Mouse (Mus musculus): ENCODE measurements around the gene Erp44. TPM values are rescaled to one million over a fixed set of nuclear protein-coding genes. Genes with fewer than 3 reads are reported as not detected.

Gene Erp44
- polyA plus RNA-seq, 1 experiment = 28.8 TPM

DNA sequence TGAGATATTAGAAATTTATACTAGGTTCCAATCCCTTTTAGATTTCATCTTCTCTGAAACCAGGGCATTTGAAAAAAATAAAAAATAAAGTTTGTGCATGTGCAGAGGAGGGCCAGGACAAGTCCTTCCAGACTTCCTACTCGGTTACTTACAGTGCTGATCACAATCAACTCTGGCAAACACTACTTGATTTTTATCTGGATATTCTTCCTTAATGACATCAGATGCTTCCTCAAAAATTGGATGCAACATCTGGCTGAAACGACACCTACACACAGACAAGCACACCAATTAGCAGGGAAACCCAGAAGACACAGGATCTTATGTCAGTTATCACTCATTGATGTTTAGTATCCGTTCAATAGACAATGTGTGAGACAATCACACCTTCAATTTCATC lies 42.6 kb downstream of the Erp44 start:
- DNase-seq (ENCODE audit: low read depth) = peak; percentile 14

GRCm38 (mm10) chr4:48226800-48227199 lies 52.6 kb downstream of the Erp44 start:
- TF ChIP-seq CTCF (IDR thresholded peaks at IDR 0.05; ENCODE audit: borderline replicate concordance, extremely low read depth, insufficient read depth, insufficient read length) (no peak), POLR2A (IDR thresholded peaks at IDR 0.05; ENCODE audit: borderline replicate concordance, extremely low read depth, insufficient read depth, insufficient read length, poor library complexity, severe bottlenecking) (no peak)
- DNase-seq (ENCODE audit: low read depth) = no peak

More for the DNA sequence above, 42.6 kb downstream of the Erp44 start:
- TF ChIP-seq CTCF (IDR thresholded peaks at IDR 0.05; ENCODE audit: borderline replicate concordance, extremely low read depth, insufficient read depth, insufficient read length) (no peak), POLR2A (IDR thresholded peaks at IDR 0.05; ENCODE audit: borderline replicate concordance, extremely low read depth, insufficient read depth, insufficient read length, poor library complexity, severe bottlenecking) (no peak)

- DNase-seq (ENCODE audit: low read depth) = no peak
- TF ChIP-seq CTCF (IDR thresholded peaks at IDR 0.05; ENCODE audit: borderline replicate concordance, extremely low read depth, insufficient read depth, insufficient read length) (no peak), POLR2A (IDR thresholded peaks at IDR 0.05; ENCODE audit: borderline replicate concordance, extremely low read depth, insufficient read depth, insufficient read length, poor library complexity, severe bottlenecking) (no peak)
These were observed 53.8 kb downstream of the Erp44 start for GRCm38 (mm10) chr4:48225604-48226003.

DNA sequence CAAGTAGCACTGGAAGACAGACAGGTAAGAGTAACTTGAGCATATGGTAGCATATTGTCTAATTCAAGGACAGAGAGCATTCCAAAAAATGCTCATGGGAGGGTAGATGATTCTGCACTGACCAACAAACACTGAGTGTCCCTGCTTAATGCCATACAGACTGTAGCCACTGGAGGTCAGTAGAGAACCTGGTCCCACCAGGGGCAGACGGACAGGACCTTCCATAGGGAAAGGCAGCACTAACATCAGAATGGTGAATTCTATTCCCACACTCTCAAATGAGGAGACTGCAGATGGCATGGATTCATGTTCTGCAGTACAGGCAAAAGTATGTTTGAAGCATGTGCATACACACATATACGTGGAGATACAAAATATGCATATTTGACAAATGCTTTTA lies 54.2 kb downstream of the Erp44 start:
- TF ChIP-seq POLR2A (IDR thresholded peaks at IDR 0.05; ENCODE audit: borderline replicate concordance, extremely low read depth, insufficient read depth, insufficient read length, poor library complexity, severe bottlenecking) = no peak
- peak; percentile 78; the same call in 1 of the 2 replicates for TF ChIP-seq CTCF (IDR thresholded peaks at IDR 0.05; ENCODE audit: borderline replicate concordance, extremely low read depth, insufficient read depth, insufficient read length)
- DNase-seq (ENCODE audit: low read depth) = peak; percentile 66

- TF ChIP-seq POLR2A (IDR thresholded peaks at IDR 0.05; ENCODE audit: borderline replicate concordance, extremely low read depth, insufficient read depth, insufficient read length, poor library complexity, severe bottlenecking) (no peak), CTCF (IDR thresholded peaks at IDR 0.05; ENCODE audit: borderline replicate concordance, extremely low read depth, insufficient read depth, insufficient read length) (no peak)
- peak; percentile 23 for DNase-seq (ENCODE audit: low read depth)
These were observed 75.8 kb downstream of the Erp44 start for GRCm38 (mm10) chr4:48203564-48203963.

- DNase-seq (ENCODE audit: low read depth) = no peak
- no peak for TF ChIP-seq CTCF (IDR thresholded peaks at IDR 0.05; ENCODE audit: borderline replicate concordance, extremely low read depth, insufficient read depth, insufficient read length)
- TF ChIP-seq POLR2A (IDR thresholded peaks at IDR 0.05; ENCODE audit: borderline replicate concordance, extremely low read depth, insufficient read depth, insufficient read length, poor library complexity, severe bottlenecking) = no peak
These were observed 80.9 kb downstream of the Erp44 start for GRCm38 (mm10) chr4:48198447-48198846.

DNA sequence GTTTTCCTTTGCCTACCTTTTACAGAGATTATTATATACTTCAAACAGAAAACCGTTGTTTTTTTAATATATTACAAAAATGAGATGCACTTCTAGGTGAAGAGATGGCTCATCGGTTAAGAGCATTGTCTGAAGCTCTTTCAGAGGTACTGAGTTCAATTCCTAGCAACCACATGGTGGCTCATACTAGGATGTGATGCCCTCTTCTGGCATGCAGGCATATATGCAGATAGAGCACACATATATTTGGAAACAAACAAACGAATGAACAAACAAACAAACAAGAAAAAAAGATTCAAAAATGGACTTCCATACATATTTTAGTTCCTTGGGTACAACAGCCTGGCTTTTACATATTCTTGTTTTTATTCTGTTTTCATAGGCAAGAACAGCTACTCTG lies 81.4 kb downstream of the Erp44 start:
- TF ChIP-seq POLR2A (IDR thresholded peaks at IDR 0.05; ENCODE audit: borderline replicate concordance, extremely low read depth, insufficient read depth, insufficient read length, poor library complexity, severe bottlenecking) (no peak), CTCF (IDR thresholded peaks at IDR 0.05; ENCODE audit: borderline replicate concordance, extremely low read depth, insufficient read depth, insufficient read length) (no peak)
- peak; percentile 13 for DNase-seq (ENCODE audit: low read depth)

DNA sequence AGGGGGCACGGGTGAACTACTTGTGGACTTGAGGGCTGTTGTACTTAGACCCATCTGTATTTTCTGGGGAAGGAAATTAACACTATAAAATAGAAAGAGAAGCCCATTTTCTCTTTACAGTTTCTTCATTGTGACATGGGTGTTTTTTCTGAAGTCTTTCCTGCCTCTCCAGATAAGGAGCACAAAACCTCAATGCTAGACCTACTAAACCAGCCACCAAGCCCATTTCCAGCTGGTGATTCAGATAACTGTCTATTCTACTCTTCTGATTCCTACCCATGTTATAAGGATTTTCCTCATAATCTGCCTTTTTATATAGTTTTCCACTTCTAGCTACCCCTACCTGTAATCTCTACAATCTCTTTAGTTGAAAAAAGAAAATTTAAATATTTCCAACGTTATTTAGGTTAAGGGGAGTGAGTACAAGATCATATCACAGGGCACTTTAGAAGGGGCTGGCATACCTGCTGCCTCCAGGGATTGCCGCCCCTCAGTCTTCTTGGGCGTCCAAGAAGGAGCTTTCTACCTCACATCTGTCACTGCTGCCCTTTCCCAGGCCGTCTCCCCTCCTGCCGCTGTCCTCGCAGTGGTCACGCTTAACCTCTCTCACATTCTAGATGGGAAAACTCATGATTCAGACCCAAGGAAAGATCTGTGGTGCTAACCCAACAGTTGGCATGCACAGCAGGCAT lies 97.1 kb downstream of the Erp44 start:
- TF ChIP-seq POLR2A (IDR thresholded peaks at IDR 0.05; ENCODE audit: borderline replicate concordance, extremely low read depth, insufficient read depth, insufficient read length, poor library complexity, severe bottlenecking) (no peak), CTCF (IDR thresholded peaks at IDR 0.05; ENCODE audit: borderline replicate concordance, extremely low read depth, insufficient read depth, insufficient read length) (no peak)

DNA sequence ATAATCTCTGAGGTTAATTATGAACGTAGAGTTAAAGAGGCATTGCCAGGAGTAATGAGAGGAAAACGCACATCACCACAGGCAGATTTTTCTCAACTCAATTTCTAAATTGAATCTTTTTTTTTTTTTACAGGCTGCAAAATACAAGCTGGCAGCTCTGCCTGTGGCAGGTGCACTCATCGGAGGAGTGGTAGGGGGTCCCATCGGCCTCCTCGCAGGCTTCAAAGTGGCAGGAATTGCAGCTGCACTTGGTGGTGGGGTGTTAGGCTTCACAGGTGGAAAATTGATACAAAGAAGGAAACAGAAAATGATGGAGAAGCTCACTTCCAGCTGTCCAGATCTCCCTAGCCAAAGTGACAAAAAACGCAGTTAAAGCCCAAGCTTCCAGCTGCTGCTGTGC lies 98.0 kb downstream of the Erp44 start:
- peak; percentile 45 for DNase-seq (ENCODE audit: low read depth)
- TF ChIP-seq CTCF (IDR thresholded peaks at IDR 0.05; ENCODE audit: borderline replicate concordance, extremely low read depth, insufficient read depth, insufficient read length) (no peak), POLR2A (IDR thresholded peaks at IDR 0.05; ENCODE audit: borderline replicate concordance, extremely low read depth, insufficient read depth, insufficient read length, poor library complexity, severe bottlenecking) (no peak)

More for the DNA sequence above, 97.1 kb downstream of the Erp44 start:
- DNase-seq (ENCODE audit: low read depth) = no peak

GRCm38 (mm10) chr4:48180922-48181321 lies 98.4 kb downstream of the Erp44 start:
- TF ChIP-seq POLR2A (IDR thresholded peaks at IDR 0.05; ENCODE audit: borderline replicate concordance, extremely low read depth, insufficient read depth, insufficient read length, poor library complexity, severe bottlenecking) (no peak), CTCF (IDR thresholded peaks at IDR 0.05; ENCODE audit: borderline replicate concordance, extremely low read depth, insufficient read depth, insufficient read length) (no peak)
- DNase-seq (ENCODE audit: low read depth) = peak; percentile 22

- no peak for TF ChIP-seq CTCF (IDR thresholded peaks at IDR 0.05; ENCODE audit: borderline replicate concordance, extremely low read depth, insufficient read depth, insufficient read length)
- no peak for TF ChIP-seq POLR2A (IDR thresholded peaks at IDR 0.05; ENCODE audit: borderline replicate concordance, extremely low read depth, insufficient read depth, insufficient read length, poor library complexity, severe bottlenecking)
These were observed 103.7 kb downstream of the Erp44 start for GRCm38 (mm10) chr4:48175666-48176065.

DNA sequence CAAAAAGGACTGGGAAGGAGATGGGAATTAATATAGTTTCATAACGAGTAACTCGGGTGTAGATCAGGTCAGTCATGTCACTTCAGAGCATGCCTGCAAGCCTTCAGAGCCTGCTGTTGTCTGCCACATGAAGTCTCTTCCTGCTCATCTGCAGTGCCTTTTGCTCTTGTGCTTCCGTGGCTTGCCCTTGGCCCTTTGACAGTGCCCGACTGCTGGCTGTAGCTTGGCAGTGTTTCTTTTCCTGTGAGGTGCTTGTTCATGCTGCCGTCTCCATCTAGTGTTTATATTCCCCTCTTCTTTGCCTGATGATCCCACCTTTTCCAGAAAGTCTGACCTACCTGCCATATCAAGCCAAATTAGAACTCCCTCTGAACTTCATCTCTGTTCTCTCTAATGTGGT lies 115.5 kb downstream of the Erp44 start:
- TF ChIP-seq CTCF (IDR thresholded peaks at IDR 0.05; ENCODE audit: borderline replicate concordance, extremely low read depth, insufficient read depth, insufficient read length) = no peak
- no peak for TF ChIP-seq POLR2A (IDR thresholded peaks at IDR 0.05; ENCODE audit: borderline replicate concordance, extremely low read depth, insufficient read depth, insufficient read length, poor library complexity, severe bottlenecking)
- DNase-seq (ENCODE audit: low read depth) = no peak

More at GRCm38 (mm10) chr4:48175666-48176065, 103.7 kb downstream of the Erp44 start:
- no peak for DNase-seq (ENCODE audit: low read depth)
